Mouse (Mus musculus) left cerebral cortex, postnatal 10 days (tissue): ENCODE data around the gene Crybg1. TPM values are rescaled to one million over a fixed set of nuclear protein-coding genes. Genes with fewer than 3 reads are reported as not detected.

Experiments used
- DNase-seq, 2 experiments: peaks; one replicate each; pipeline ENCODE4 v3.0.0; 2021 to 2022; ENCODE audit warnings: low spot score in 2 of 2, mixed read lengths in 1 of 2; ENCODE audit errors: extremely low spot score in 1 of 2
- intact Hi-C: fragments of 180-260 bp; cut with DNase I; formaldehyde crosslinking; loops from one replicate; pipeline ENCODE4 v1.15.1; 2025
- total RNA-seq, 2 experiments: library from RNA; stranded (reverse); gene quantifications; 2 replicates each; pipeline ENCODE4 v1.2.3; 2021

The Crybg1 gene
- total RNA-seq, 2 experiments from 2014 or later, result 0.55 to 0.64 TPM

- DNase-seq, result no peak
- intact Hi-C loops, result no loop called here
Observed at GRCm38 (mm10) chr10:44112005-44112675, 36.5 kb downstream of the Crybg1 start.

GRCm38 (mm10) chr10:44111168-44111567 lies 37.5 kb downstream of the Crybg1 start:
- intact Hi-C loops, result no loop called here
- no peak for DNase-seq

DNA sequence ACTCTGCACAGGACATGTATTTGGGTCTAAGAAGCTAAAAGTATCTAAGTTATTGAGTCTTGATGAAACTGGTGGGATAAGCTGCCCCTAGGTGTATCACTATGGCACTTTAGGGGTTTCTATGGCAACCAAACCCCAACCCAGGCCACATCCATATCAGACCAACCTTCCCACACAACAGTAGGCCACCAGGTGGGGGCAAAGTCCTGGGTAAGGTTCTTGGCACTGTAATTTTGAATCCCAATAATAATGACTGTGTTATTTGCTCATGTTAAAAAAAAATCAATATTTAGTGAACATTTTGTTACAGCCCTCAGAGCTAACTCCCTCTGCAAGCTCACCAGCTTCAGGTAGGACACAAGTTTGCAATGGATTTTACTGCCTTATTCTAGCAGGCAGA lies 38.2 kb downstream of the Crybg1 start:
- intact Hi-C loops, result no loop called here
- DNase-seq, result no peak

GRCm38 (mm10) chr10:44094794-44095193 lies 53.9 kb downstream of the Crybg1 start:
- DNase-seq, result no peak
- intact Hi-C loops, result no loop called here

DNA sequence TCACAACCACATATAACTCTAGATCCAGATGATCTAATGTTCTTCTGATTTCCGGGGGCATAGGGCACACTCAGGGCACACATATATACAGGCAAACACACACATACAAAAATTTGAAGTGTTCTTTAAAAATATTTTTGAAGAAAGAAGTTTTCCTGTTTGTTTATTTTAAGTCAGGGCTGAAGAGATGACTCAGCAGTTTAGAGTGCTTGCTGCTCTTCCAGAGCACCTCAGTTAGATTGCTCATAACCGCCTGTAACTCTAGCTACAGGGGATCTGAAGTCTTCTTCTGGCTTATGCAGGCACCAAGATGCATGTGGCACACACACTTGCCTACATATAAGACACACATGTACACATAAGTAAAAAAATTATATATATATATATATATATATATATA lies 56.9 kb downstream of the Crybg1 start:
- intact Hi-C loops, result no loop called here
- no peak for DNase-seq

GRCm38 (mm10) chr10:44080351-44080750 lies 68.3 kb downstream of the Crybg1 start:
- intact Hi-C loops, result no loop called here
- DNase-seq, result no peak

GRCm38 (mm10) chr10:44078799-44079521 lies 69.7 kb downstream of the Crybg1 start:
- intact Hi-C loops, result loop anchor here (10.0 kb wide), 1 partner anchor 504 kb away; the partner anchor contains the start of gene Cd24a
- DNase-seq, result no peak

DNA sequence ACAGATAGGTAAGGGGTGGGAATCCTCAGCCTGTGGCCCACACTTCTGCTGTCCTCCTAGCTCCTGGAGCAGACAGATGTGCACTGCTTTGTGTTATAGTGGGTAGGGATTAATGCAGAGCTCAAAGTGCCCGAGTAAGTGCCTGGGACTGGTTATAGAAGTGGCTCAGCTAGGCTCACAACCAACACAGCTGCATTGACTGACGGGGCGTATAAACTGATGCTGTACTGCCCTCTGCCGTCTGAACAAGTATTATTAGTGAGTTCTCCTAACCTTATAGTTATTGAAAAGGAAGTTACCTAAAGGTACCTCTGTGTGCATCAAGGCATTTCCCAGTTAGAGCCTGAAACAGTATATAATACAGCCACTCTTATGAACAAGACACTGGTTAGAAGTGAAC lies 77.6 kb downstream of the Crybg1 start:
- intact Hi-C loops, result loop anchor here (2.0 to 10.0 kb wide), 2 partner anchors 116 to 496 kb away; partner anchors contain the start of gene Cd24a
- peak; percentile 44 to 55 for DNase-seq

GRCm38 (mm10) chr10:44069131-44069530 lies 79.5 kb downstream of the Crybg1 start:
- DNase-seq, result no peak
- intact Hi-C loops, result no loop called here

DNA sequence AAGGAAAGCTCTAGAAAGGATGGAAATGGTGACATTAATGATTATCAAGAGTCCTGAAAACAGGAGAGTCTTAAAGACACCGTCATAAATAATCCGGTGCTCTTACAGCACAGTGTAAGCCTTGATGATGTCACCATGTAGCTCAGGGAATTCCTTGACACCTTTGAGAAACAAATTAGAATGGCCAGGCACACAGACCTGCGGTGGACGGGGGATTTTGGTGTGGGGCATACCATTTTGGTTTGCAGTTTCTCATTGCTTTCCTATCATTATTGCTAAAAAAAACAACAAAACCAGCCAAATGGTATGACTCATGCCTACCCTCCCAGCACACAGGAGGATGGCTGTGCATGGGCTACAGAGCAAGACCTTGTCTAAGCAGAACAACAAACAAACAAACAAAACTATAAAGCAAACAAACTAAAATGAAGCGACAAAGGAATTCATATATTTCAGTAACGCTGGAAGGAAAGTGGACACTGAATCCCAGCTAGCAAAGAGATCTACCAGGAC lies 82.7 kb downstream of the Crybg1 start:
- intact Hi-C loops, result no loop called here
- DNase-seq, result no peak

- intact Hi-C loops, result no loop called here
- DNase-seq, result no peak
Observed at GRCm38 (mm10) chr10:44062981-44063380, 85.7 kb downstream of the Crybg1 start.

DNA sequence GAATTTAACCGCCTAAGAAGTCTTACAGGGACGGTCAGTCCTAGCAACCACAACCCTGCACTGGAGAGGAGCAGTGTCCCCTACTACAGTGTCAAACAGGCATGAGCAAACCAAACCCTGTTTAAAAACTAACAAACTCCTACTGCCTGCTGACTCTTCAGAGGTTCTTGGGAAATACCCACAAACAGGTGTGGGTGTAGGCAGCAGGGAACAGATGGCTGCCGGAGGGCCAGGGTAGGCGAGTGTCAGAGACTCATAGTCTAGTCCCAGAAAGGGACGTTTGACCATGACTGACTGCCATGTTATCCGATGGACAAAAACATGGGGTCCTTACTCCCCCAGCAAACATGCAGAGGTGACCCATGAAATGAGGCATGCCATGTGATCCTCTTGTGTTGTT lies 97.7 kb downstream of the Crybg1 start:
- DNase-seq, result no peak

GRCm38 (mm10) chr10:44044727-44045126 lies 103.9 kb downstream of the Crybg1 start:
- DNase-seq, result no peak
- intact Hi-C loops, result no loop called here

More for the DNA sequence above, 97.7 kb downstream of the Crybg1 start:
- intact Hi-C loops, result no loop called here

DNA sequence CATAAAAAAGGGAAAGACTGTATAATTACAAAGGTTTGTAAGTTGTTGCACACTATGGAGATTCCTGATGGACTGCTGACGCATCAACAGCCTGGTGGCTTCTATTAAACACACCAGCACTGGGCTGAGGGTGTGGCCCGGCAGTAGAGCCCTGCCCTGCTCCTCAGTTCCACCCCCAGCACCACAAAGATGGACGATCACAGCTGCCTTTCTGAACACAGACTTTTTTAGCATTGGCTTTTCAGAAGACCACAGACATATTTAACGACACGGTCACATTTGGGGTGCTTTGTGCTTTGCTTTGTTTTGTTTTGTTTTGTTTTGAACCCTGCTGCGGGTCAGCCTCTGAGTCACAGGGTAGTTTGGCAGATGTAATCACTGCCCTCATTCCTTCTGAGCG lies 105.0 kb downstream of the Crybg1 start:
- intact Hi-C loops, result no loop called here
- no peak for DNase-seq

- intact Hi-C loops, result no loop called here
Observed at GRCm38 (mm10) chr10:44039185-44039584, 109.5 kb downstream of the Crybg1 start.

DNA sequence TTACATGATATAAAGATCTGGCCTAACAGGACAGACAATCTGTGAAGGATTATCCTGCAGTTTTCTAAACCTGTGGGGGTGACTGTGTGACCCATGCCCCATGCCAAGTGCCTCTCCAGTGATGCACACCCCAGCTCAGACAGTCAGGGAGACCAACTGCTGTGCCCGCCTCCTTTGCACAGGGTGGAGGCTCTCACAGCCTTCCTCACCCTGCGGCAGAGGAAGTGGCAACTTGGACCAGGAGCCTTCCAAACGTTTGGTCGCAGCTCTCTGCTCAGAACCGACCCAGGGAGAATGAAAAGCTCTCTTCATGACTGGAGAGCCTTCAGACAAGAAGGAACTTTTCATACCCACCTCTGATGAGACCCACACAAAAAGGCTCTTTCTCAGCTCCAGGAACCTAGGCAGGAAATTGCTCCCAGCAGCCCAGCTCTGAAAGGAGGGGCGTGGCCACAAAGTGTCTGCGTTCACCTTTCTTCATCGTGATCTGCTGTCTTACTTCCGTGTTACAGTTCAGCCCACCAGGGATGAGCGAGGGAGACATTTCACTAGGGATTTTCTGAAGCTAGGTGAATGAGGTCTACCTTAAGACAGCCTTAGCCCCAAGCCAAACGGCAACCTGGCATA lies 110.6 kb downstream of the Crybg1 start:
- intact Hi-C loops, result no loop called here
- DNase-seq, result no peak

More at GRCm38 (mm10) chr10:44039185-44039584, 109.5 kb downstream of the Crybg1 start:
- no peak for DNase-seq

DNA sequence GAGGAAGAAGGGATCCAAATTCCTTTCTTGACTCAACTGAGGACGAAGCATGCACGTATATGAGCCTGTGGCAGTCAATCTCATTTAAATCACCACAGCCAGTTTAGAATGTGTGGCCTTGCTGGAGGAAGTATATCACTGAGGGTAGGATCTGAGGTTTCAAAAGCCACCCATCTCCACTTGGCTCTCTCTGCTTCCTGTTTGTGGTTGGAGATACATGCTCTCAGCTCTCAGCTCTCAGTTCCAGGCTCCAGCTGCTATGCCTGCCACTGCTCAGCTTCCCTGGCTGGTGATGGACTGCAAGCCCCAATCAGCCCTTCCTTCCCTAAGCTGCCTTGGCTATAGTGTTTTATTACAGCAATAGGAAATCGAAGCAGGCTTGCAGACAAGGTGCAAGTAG lies 119.1 kb downstream of the Crybg1 start:
- intact Hi-C loops, result no loop called here
- no peak for DNase-seq

DNA sequence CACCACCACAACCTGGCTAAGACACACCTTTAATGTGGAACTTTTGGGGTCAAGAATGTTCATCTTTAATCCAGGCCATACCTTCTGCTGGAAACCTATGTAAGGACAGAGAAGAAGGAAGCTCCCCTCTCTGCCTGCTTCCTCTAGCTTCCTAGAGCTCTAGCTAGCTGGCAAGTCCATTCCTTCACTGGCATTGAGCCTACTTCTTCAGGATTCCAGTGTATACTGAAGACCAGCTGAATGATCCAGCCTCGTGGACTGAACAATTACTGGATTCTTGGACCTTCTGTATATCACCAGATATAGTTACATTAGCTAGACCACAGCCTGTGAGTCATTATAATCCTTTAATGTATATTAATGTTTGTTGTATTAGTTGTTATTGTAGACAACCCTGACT lies 121.4 kb downstream of the Crybg1 start:
- DNase-seq, result no peak
- intact Hi-C loops, result no loop called here

DNA sequence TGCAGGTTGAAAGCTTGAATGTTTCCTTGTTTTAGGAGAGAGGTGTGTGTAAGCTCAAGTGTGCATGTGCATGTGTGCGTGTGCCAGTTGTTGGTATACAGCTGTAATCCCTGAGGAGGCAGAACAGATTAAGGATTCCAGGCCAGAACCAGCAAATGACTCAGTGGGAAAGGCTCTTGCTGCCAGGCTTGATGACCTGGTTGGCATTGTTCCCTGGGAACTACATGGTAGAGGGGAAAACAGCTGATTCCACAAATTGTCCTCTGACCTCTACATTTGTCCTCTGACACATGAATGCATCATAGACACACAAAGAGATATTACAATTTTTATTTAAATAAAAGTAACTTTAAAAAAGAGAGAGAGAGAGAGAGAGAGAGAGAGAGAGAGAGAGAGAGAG lies 122.5 kb downstream of the Crybg1 start:
- intact Hi-C loops, result no loop called here
- DNase-seq, result no peak

- intact Hi-C loops, result no loop called here
- no peak for DNase-seq
Observed at GRCm38 (mm10) chr10:44024705-44025104, 123.9 kb downstream of the Crybg1 start.
